Mouse (Mus musculus) hindbrain, embryonic 10.5 days (tissue): ENCODE measurements around the gene Ppa1. TPM values are rescaled to one million over a fixed set of nuclear protein-coding genes. Genes with fewer than 3 reads are reported as not detected.

ENCODE experiments used
- DNase-seq: peaks from one replicate; pipeline ENCODE4 v3.0.0-alpha.2; 2017; ENCODE audit warnings: low spot score
- H3K27ac ChIP-seq: fragments of 300-500 bp; sonication (generic); 2 replicates; pipeline ENCODE4 v1.5.1; 2016; ENCODE audit warnings: mild to moderate bottlenecking, moderate library complexity
- H3K27me3 ChIP-seq: fragments of 300-500 bp; sonication (generic); 2 replicates; pipeline ENCODE4 v1.6.1; 2016; ENCODE audit warnings: mild to moderate bottlenecking; ENCODE audit not compliant: poor library complexity, insufficient read depth, severe bottlenecking
- H3K36me3 ChIP-seq: fragments of 300-500 bp; sonication (generic); 2 replicates; pipeline ENCODE4 v1.6.1; 2016; ENCODE audit warnings: mild to moderate bottlenecking, moderate library complexity
- H3K4me1 ChIP-seq: fragments of 300-500 bp; sonication (generic); replicated peaks from 2 replicates; pipeline ENCODE4 v1.6.1; 2016; ENCODE audit warnings: mild to moderate bottlenecking
- H3K4me3 ChIP-seq: fragments of 300-500 bp; sonication (generic); 2 replicates; pipeline ENCODE4 v1.5.1; 2016; ENCODE audit warnings: mild to moderate bottlenecking, moderate library complexity
- H3K9me3 ChIP-seq: fragments of 300-500 bp; sonication (generic); 2 replicates; pipeline ENCODE4 v1.6.1; 2016; ENCODE audit warnings: mild to moderate bottlenecking, moderate library complexity
- whole genome bisulfite sequencing: fragments of 180-500 bp; shearing (Covaris S2); methylation state at CpG from one replicate; pipeline ENCODE4 v1.1.7; 2016; 5-methylcytosine and 5-hydroxymethylcytosine counted together
- polyA plus RNA-seq: library from polyadenylated mRNA; unstranded; fragments of >200 nt; fragmentation: Nextera tagmentation; extraction: Ambion mirVana; gene quantifications from 2 replicates; pipeline ENCODE4 v1.2.1, GENCODE M21; 2016

The Ppa1 gene
- polyA plus RNA-seq, 1 experiment from 2014 or later, result 293 TPM

DNA sequence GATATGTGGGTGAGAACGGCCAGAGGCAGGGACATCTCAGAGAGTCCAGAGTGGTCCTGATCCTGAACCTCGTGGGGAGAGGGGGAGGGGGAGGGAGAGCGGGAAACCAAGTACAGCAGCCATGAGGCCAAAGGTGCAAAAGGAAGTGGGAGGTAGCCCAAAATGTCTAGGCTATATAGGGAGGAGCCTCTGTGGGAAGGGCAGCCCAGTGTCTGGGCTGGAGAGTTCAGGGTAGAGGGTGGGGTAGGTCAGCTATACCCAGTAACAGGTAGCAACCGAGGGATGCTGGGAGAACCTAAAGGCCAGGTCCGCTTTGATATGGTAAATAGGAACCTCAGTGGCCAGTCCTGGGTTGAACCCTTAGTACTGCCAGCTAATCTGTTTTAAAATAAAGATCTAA is 23.6 kb upstream of the Ppa1 start:
- no peak overlapping the region for H3K27ac ChIP-seq
- H3K4me1 ChIP-seq, result peaks cover 26% of the 10 kb centered on the region
- H3K36me3 ChIP-seq, result no peaks in the 10 kb centered on the region
- no peak for DNase-seq
- H3K4me3 ChIP-seq, result no peak overlapping the region
- H3K9me3 ChIP-seq, result no peaks in the 10 kb centered on the region
- peaks cover 45% of the 10 kb centered on the region for H3K27me3 ChIP-seq
- 28% methylated on average over 5 of the region's 5 CpGs for WGBS

DNA sequence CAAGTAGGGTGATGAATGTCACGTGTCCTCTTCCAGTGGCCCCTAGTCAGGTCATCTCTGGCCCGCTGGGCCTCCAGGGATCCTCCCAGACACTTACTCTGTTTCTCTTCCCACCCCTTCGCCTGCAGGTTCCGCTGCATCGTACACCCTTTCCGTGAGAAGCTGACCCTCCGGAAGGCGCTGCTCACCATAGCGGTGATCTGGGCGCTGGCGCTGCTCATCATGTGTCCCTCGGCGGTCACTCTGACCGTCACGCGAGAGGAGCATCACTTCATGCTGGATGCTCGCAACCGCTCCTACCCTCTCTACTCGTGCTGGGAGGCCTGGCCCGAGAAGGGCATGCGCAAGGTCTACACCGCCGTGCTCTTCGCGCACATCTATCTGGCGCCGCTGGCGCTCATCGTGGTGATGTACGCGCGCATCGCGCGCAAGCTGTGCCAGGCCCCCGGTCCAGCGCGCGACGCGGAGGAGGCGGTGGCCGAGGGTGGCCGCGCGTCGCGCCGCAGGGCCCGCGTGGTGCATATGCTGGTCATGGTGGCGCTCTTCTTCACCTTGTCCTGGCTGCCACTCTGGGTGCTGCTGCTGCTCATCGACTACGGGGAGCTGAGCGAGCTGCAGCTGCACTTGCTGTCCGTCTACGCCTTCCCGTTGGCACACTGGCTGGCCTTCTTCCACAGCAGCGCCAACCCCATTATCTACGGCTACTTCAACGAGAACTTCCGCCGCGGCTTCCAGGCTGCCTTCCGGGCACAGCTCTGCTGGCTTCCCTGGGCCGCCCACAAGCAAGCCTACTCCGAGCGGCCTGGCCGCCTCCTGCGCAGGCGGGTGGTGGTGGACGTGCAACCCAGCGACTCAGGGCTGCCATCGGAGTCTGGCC is 22.7 kb upstream of the Ppa1 start:
- no peaks in the 10 kb centered on the region for H3K9me3 ChIP-seq
- peaks cover 26% of the 10 kb centered on the region for H3K4me1 ChIP-seq
- peak; percentile 45 for DNase-seq
- no peaks in the 10 kb centered on the region for H3K36me3 ChIP-seq
- H3K27me3 ChIP-seq, result peaks cover 45% of the 10 kb centered on the region
- WGBS, result 3% methylated on average over 74 of the region's 74 CpGs
- H3K27ac ChIP-seq, result peak overlapping the region; percentile 70
- peak overlapping the region; percentile 57 for H3K4me3 ChIP-seq

DNA sequence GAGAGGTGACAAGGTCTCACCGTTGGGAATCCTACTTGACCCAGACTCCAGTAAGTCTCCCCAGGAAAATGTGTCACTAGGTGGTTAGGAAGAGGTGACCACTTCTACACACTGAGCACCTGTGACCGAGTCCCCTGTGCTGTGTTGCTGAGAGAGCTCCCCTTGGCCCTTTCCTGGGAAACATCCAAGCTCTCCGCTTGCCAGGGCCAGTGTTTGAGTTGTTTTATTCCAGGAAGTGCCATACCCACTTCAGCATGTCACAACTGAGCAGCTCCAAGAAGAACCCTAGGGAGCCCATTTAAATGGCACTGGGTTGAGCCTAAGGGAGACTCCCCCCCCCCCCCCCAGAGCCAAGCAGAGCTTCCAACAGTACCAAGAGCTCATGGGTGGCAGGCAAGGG is 21.8 kb upstream of the Ppa1 start:
- no peaks in the 10 kb centered on the region for H3K9me3 ChIP-seq
- H3K36me3 ChIP-seq, result no peaks in the 10 kb centered on the region
- H3K27me3 ChIP-seq, result peaks cover 45% of the 10 kb centered on the region
- no peak for DNase-seq
- H3K4me3 ChIP-seq, result no peak overlapping the region
- 75% methylated on average over 3 of the region's 3 CpGs for WGBS
- peaks cover 26% of the 10 kb centered on the region for H3K4me1 ChIP-seq
- H3K27ac ChIP-seq, result no peak overlapping the region

GRCm38 (mm10) chr10:61627195-61627937 is 21.0 kb upstream of the Ppa1 start:
- WGBS, result 68% methylated on average over 15 of the region's 15 CpGs
- H3K36me3 ChIP-seq, result no peaks in the 10 kb centered on the region
- no peak overlapping the region for H3K27ac ChIP-seq
- peaks cover 26% of the 10 kb centered on the region for H3K4me1 ChIP-seq
- H3K27me3 ChIP-seq, result peaks cover 45% of the 10 kb centered on the region
- peak; percentile 54 for DNase-seq
- H3K4me3 ChIP-seq, result no peak overlapping the region
- H3K9me3 ChIP-seq, result no peaks in the 10 kb centered on the region

- no peaks in the 10 kb centered on the region for H3K36me3 ChIP-seq
- H3K9me3 ChIP-seq, result no peaks in the 10 kb centered on the region
- DNase-seq, result no peak
- H3K27me3 ChIP-seq, result peaks cover 45% of the 10 kb centered on the region
- WGBS, result 79% methylated on average over 4 of the region's 4 CpGs
- H3K4me3 ChIP-seq, result no peak overlapping the region
- H3K27ac ChIP-seq, result no peak overlapping the region
- H3K4me1 ChIP-seq, result peaks cover 26% of the 10 kb centered on the region
These were observed 20.5 kb upstream of the Ppa1 start for GRCm38 (mm10) chr10:61627938-61628250.

DNA sequence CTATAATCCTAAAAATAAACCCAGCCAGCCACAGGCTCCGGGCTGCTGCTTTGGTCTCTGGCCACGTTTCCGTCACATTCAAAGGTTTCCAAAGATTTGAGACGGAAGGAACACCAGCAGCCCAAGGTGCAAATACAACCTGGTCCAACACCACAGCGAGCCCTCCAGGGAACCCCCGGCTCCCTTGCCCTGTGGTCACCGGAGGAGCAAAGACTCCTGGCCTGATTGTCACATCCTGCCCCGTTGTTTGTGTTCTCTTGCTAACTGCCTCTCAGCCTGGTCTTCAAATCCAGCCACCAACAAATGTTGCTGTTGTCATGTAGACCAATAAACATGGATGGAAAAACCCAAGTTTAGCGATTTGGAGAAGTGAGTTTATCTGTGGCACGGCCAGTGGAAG is 15.9 kb upstream of the Ppa1 start:
- Histone ChIP-seq H3K27ac (no peak overlapping the region), H3K4me1 (0 out of 2 replicates have a peak, but pooled peaks cover 3% of the 10 kb centered on the region), H3K36me3 (no peaks in the 10 kb centered on the region), H3K4me3 (no peak overlapping the region), H3K27me3 (peaks cover 7% of the 10 kb centered on the region; the same call in 1 of the 2 replicates), H3K9me3 (no peaks in the 10 kb centered on the region)
- 83% methylated on average over 10 of the region's 10 CpGs for WGBS
- no peak for DNase-seq

DNA sequence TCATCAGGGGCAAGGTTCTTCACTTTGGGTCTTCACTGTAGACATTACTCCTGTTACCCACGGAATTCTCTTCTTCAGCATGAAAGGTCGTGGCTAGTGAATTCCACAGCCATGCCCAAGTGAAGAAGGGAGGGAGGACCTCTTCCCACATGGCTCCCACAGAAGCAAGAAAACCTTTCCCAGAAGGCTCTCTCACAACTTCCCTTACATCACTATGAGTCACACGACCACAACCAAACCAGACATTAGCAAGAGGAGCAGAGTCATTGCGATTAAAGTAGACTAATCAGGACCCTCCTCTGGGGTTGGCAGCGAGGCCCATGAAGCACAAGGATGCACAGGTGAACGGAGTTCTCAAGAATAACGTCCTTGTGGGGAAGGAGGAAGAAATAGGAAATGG is 11.3 kb upstream of the Ppa1 start:
- Histone ChIP-seq H3K27ac (no peak overlapping the region), H3K4me1 (no peaks in the 10 kb centered on the region), H3K27me3 (no peaks in the 10 kb centered on the region), H3K9me3 (no peaks in the 10 kb centered on the region), H3K36me3 (no peaks in the 10 kb centered on the region), H3K4me3 (no peak overlapping the region)
- DNase-seq, result no peak
- 78% methylated on average over 7 of the region's 7 CpGs for WGBS

- Histone ChIP-seq H3K27me3 (no peaks in the 10 kb centered on the region), H3K9me3 (no peaks in the 10 kb centered on the region), H3K27ac (no peak overlapping the region), H3K4me1 (no peaks in the 10 kb centered on the region), H3K4me3 (no peak overlapping the region), H3K36me3 (no peaks in the 10 kb centered on the region)
- WGBS, result 76% methylated on average over 4 of the region's 4 CpGs
- DNase-seq, result no peak
These were observed 8.0 kb upstream of the Ppa1 start for GRCm38 (mm10) chr10:61640363-61640762.

DNA sequence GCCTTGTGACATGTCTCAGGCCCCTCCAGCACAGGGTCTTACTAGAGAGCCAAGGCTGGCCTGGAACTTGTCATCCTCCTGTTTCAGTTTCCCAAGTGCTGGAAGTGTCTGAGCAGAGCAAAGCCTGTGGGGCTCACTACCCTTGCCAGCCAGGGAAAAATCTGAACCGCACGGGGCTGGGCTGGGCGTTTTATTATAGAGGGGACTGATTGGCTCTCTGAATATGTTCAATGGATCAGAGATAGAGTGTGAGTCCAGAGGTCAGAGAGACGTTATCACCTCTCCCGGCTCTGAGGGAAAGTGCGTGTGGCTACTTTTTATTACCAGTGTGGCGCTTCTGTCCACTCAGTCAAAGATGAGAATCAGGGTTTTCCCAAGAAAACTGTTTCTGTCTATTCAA is 1.8 kb upstream of the Ppa1 start:
- 81% methylated on average over 7 of the region's 7 CpGs for WGBS
- Histone ChIP-seq H3K4me3 (no peak overlapping the region), H3K4me1 (peaks cover 28% of the 10 kb centered on the region), H3K36me3 (peaks cover 12% of the 10 kb centered on the region), H3K9me3 (no peaks in the 10 kb centered on the region), H3K27me3 (no peaks in the 10 kb centered on the region), H3K27ac (no peak overlapping the region)
- DNase-seq, result no peak

DNA sequence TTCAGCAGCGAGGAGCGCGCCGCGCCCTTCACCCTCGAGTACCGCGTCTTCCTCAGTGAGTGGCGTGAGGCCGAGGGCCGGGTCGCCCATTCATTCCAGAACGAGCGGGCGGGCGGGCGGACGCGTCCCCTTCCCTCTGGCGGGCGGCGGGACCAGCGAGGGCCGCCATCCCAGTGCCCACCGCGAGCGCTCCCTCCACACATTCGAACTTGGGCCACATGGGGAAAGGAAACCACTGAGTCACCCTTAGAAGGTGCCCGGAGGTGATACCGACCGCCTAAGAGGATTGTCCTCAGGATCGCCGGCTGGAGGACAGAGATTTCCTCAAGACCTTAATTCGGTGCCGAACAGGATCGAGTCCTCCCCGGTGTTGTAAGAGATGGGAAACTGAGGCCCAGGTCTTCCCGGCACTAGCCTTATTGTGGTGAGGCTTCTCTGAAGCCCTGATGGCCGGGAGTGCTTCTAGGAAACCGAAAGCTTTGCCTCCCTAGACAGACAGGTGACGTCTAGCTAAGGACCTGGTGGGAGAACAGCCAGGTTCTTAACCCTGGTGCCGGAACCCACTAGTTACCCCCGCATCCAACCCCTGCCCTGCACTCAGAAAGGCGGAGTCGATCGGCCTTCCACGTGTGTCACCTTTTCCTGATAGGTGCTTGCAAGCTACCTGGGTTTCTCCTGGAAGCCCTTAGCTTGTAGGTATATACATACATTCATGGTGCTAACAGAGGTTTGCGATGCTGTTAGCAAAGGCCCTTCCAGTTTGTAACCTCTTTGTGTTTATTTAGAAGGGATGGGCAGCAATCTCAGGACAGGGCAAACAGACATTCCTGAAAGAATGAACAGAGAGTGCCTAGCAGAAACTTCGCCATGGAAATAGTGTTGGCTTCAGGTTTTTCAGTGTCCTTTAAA is 639 bp downstream of the Ppa1 start:
- Histone ChIP-seq H3K4me3 (peak overlapping the region; percentile 91), H3K4me1 (peaks cover 28% of the 10 kb centered on the region), H3K27me3 (no peaks in the 10 kb centered on the region), H3K9me3 (no peaks in the 10 kb centered on the region), H3K36me3 (peaks cover 36% of the 10 kb centered on the region), H3K27ac (peak overlapping the region; percentile 96)
- WGBS, result 2% methylated on average over 49 of the region's 49 CpGs
- no peak for DNase-seq

DNA sequence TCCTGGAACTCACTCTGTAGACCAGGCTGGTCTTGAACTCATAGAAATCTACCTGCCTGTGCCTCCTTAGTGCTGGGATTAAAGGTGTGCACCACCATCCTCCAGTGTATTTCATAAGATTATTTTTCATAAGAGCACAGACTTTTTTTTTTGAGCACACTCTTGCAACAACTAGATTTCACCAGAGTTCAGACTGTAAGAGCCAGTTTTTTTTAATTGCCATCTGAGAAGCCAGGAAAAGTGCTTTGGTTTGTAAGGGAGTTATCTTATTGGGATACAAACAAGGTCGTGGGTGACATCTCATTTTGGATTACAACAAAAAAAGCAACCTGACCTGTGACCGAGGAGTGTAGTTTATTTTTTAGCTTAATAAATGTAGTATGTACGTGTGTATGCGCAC is 5.8 kb downstream of the Ppa1 start:
- DNase-seq, result no peak
- no peak overlapping the region for H3K4me3 ChIP-seq
- H3K36me3 ChIP-seq, result peaks cover 72% of the 10 kb centered on the region
- WGBS, result 96% methylated on average over 4 of the region's 4 CpGs
- no peaks in the 10 kb centered on the region for H3K27me3 ChIP-seq
- H3K4me1 ChIP-seq, result peaks cover 12% of the 10 kb centered on the region
- H3K9me3 ChIP-seq, result no peaks in the 10 kb centered on the region
- no peak overlapping the region for H3K27ac ChIP-seq

GRCm38 (mm10) chr10:61654691-61655090 is 6.3 kb downstream of the Ppa1 start:
- Histone ChIP-seq H3K27me3 (no peaks in the 10 kb centered on the region), H3K9me3 (no peaks in the 10 kb centered on the region), H3K27ac (no peak overlapping the region), H3K36me3 (peaks cover 78% of the 10 kb centered on the region), H3K4me1 (peaks cover 6% of the 10 kb centered on the region; the same call in 1 of the 2 replicates), H3K4me3 (no peak overlapping the region)
- no peak for DNase-seq
- 92% methylated on average over 7 of the region's 7 CpGs for WGBS
